Mouse (Mus musculus) layer of hippocampus, adult 8-10 months (tissue): ENCODE results near the gene Slc36a1. TPM values are rescaled to one million over a fixed set of nuclear protein-coding genes. Genes with fewer than 3 reads are reported as not detected.

Source experiments
- DNase-seq, 2 experiments: peaks; one replicate each; pipeline ENCODE4 v3.0.0; 2022; ENCODE audit warnings: low spot score in 2 of 2
- total RNA-seq, 4 experiments: library from RNA; stranded (reverse); gene quantifications; 2 replicates each; pipeline ENCODE4 v1.2.4; 2022

Gene Slc36a1
- total RNA-seq, 4 experiments from 2014 or later, result 48.4 to 60.7 (median 57.1) TPM

- DNase-seq, result no peak
These were observed 4.9 kb downstream of the Slc36a1 start for GRCm38 (mm10) chr11:55209032-55209431.

- no peak for DNase-seq
These were observed 5.6 kb downstream of the Slc36a1 start for GRCm38 (mm10) chr11:55209626-55210353.

- DNase-seq, result no peak
These were observed 9.4 kb downstream of the Slc36a1 start for GRCm38 (mm10) chr11:55213518-55213917.

DNA sequence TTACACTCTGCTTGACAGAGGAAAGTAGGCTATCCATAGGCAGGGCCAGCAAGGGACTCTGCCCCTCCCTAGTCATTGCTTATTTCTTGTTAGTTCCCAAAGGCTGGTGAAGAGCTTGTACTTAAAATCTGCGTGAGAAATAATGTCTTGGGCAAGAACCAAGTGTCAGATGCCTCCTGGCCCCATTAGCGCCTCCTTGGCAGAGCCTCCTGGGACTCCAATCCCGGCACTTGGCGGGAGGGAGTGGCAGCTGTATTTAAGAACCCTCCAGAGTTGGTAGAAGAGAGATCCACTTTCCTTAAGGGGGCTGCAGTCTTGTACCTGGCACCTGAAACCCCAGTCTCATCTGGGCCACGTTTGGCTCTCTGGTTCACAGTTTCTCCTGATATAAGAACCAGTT, 10.0 kb downstream of the Slc36a1 start:
- no peak for DNase-seq

GRCm38 (mm10) chr11:55214978-55215377, 10.8 kb downstream of the Slc36a1 start:
- no peak for DNase-seq

GRCm38 (mm10) chr11:55216061-55216460, 11.9 kb downstream of the Slc36a1 start:
- DNase-seq, result no peak

DNA sequence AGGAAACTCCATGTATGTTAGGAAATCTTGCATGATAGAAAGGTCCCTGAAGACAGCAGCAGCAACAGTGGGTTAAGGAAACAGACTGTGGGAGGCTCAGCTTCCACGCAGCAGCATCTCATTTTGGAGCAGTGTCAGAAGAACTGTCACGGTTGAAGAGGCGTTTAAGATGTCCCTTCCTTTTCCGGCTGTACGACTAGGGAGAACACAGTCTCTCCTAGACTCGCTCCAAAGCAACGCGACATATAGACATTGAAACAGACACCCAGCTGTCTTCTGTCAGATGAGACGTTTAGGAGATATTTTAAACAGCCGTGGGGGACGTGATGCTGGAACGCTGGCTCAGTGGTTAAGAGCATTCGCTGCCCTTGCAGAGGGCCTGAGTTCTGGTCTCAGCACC, 12.7 kb downstream of the Slc36a1 start:
- DNase-seq, result peak in 1 of 2 experiments; percentile 25

DNA sequence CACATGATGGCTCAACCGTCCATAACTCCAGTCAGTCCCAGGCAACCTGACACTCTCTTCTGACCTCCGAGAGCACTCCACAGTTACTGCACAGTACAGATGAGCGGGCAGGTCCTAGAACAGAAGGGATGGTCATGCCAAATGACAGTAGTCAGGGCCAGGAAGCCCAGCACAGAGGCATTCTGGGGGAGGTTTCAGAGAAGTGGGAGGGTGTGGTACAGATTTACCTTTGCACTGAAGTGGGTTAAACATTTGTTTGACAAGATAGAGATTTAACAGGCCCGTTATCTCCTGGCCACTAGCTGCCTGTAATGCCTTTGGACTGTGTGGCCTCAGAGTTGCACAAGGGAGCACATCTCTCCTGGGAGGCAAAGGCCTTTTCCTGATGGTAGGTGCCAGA, 13.3 kb downstream of the Slc36a1 start:
- DNase-seq, result no peak

DNA sequence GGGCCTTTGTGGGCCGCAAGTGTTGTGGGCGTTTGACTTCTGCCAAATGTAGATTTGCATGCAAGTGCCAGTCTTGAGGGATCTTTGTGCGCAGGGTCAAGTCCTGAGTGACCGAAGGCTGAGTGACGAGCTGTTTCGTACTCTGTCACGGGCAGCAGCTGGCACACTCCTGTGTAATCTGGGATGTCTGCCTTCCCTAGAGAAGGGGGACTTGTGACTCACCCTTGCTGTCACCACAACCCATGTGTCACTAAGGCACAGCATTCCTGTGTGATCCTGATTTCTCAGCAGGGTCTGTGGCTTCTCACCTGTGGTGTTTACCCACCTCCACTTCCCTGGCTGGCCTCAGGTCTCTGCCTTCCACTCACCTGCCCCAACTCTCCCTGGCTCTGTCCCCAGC, 13.7 kb downstream of the Slc36a1 start:
- no peak for DNase-seq

DNA sequence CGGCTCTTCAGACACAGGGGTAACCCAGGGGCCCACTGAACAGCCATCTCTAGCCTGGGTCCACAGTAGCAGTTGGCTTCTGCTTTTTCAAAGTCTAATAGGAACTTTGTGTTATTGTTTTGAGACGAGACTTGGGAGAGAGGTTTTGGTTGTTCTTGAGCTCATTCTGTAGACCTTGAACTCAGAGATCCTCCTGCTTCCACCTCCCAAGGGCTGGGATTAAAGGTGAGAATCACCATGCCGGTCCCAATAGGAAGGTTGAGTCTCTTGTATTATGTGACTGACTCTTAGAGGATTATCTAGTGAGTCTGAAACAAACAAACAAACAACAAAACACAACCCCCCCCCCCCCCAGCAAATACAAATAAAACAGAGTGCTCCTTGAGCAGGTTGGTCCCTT, 14.3 kb downstream of the Slc36a1 start:
- DNase-seq, result no peak

DNA sequence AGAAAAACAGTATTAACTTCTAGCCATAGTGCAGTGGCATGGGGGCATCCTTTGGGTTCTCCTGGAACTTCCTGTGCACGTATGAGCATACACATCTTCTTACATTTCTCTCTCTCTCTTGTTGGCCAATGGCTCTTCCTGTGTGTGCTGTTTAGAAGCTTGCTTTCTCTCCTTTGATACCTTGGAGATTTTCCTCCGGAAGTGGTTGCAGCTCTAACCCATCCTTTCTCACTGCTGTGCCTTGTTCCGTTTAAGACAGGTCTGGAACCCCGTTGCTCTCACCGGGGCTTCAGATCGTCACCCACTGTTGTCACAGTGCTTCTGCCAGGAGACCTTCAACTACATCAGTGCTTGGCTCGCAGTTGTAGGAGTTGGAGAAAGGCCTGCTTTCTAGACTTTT, 17.2 kb downstream of the Slc36a1 start:
- DNase-seq, result no peak

DNA sequence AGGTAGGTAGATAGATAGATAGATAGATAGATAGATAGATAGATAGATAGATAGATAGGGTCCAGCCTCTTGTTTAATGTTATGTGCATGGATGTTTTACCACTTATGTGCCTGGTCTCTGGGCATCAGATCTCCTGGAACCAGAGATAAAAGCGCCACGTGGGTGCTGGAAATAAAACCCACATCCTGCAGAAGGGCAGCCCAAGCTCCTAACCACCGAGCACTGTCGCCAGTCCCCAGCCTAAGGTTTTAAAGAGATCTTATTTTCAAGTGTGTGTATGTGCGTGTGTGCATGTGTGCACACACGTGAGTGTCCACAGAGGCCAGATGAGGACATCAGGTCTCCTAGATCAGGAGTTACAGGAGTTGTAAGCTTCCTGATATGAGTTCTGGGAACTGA, 26.9 kb downstream of the Slc36a1 start:
- DNase-seq, result no peak

- no peak for DNase-seq
These were observed 30.1 kb downstream of the Slc36a1 start for GRCm38 (mm10) chr11:55234288-55234687.

- DNase-seq, result no peak
These were observed 30.6 kb downstream of the Slc36a1 start for GRCm38 (mm10) chr11:55234791-55235190.

DNA sequence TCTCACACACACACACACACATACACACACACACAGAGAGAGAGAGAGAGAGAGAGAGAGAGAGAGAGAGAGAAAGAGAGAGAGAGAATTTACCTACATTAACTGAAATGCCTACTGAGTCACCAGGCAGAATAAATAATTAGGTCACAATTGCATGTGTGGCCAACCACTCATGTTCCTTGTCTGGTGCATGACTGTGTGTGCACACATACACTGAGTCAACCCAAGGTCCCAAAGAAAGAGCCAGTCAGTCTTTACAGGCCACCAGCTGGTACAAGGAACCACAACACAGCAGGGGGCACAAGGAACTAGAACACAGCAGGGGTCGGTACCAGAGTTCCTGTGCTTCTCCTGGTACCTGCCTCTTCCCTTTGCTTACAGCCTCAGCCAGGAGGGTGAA, 32.7 kb downstream of the Slc36a1 start:
- DNase-seq, result no peak

DNA sequence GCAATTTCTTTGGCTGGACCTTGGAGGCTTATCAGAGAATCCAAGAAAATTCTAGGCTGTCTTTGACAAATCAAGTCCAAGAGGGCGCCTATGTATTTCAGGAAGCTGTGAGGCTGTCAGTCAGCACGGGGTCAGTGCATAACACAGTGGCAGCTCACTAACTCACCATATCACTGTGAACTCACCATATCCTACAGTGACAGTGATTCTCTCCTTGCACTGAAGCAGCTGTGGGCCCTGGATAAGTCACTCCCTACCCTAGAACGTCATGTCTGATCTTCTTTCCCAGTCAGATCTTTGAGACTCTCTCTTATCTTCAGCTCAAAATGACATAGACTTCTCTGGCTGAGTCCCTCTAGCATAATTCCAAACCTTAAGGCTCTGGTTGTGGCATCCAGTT, 35.3 kb downstream of the Slc36a1 start:
- no peak for DNase-seq

DNA sequence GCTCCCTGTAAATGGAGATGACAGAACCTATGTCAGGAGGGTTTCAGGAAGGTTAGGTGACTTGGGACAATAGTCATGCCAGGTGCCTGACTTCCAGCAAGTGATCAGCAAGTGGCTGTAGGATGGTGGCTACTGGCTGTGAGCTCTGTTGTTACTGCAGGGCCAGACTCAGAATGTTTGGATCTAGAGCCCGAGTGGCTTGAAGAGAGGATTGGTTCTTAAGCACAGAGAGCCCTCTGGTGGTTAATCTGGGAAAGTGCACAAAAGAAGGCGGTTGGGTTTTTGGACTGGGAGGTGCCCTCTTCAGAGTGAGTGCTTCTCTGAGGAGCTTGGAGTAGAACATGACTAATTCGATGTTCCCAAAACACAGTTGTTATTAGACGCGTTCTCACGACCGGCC, 36.4 kb downstream of the Slc36a1 start:
- peak; percentile 76 to 85 for DNase-seq

DNA sequence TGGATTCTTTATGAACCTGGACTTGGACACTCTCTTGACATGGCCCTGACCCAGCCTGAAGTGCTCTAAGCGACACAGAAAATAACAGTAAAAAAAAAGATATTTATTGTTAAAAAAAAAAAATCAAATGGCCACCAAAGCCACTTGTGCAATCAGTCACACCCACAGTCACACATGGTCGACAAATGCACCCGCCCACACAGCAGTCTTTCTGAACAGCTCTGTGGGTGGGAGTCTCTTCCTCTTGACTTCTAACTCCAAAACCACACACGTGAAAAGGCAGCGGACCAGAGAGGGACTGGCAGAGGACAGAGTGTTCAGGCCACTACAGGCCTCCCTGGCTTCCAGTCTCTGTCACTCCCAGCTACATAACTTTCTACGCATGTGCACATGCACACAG, 46.4 kb downstream of the Slc36a1 start:
- peak; percentile 27 to 50 for DNase-seq

GRCm38 (mm10) chr11:55253391-55253790, 49.2 kb downstream of the Slc36a1 start:
- no peak for DNase-seq

GRCm38 (mm10) chr11:55261105-55261504, 57.0 kb downstream of the Slc36a1 start:
- no peak for DNase-seq

DNA sequence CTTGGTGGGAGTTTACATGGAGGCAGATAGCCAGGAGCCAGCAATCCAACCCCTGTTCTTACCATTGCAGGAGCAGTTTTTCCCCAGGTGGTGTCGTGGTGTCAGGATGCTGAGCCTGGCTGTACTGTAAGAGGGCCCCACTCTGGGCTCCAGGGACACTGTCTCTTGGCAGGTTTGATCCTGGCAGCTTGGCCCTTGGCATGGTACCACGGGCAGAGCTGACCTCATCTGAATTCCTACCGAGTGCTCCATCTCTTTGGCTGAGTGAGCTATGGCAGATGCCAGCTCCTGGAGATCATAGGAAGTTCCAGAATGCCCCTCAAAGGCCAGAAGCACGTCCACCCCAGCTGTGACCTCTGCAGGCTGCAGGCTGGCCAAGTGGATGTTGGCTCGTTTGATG, 57.9 kb downstream of the Slc36a1 start:
- no peak for DNase-seq

- no peak for DNase-seq
These were observed 60.2 kb downstream of the Slc36a1 start for GRCm38 (mm10) chr11:55264318-55264717.

DNA sequence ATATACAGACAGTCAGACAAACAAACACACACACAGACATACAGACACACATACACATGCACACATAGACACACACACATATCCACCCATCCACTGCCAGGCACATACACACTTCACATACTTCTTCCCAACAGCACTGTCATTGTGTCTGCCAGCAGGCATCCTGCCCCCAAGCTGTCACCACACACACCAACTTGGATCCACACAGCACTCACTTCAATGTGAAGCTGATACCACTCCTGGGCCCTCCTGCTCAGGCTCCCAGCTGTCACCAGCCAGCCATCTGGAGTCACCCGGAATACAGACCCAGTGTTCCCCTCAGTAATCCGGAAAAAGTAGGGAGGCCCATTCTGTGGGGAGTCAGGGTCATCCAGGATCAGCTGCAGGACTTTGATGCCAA, 61.5 kb downstream of the Slc36a1 start:
- DNase-seq, result no peak

- no peak for DNase-seq
These were observed 64.4 kb downstream of the Slc36a1 start for GRCm38 (mm10) chr11:55268580-55268979.
